Mouse (Mus musculus): Measurements from ENCODE around the gene Acap3. TPM values are rescaled to one million over a fixed set of nuclear protein-coding genes. Genes with fewer than 3 reads are reported as not detected.
A peak's percentile ranks its signal among the peaks of the same experiment; 100 is the strongest.

Acap3 gene
- polyA plus RNA-seq, 1 experiment from 2014 or later: 18.6 TPM

DNA sequence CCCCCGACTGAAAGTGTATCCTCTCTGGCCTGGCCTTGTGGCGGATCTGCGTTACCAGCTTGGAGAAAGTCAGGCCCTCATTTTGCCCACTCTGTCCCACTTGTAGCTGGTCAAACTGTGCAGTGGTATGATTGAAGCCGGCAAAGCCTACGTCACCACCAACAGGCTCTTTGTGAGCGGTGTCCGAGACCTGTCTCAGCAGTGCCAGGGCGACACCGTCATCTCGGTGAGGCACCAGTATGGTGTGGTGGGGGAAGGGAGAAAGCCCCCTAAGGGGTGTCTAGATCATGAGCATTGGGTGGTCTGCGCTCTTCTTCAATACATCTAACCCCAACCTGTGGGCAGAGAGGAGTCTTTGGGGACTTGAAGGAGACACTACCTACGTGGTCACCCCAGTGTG is 4.8 kb downstream of the Acap3 start:
- Histone ChIP-seq H3K27ac (replicated peaks; ENCODE audit: low read depth, low read length) (no peak overlapping the region), H3K9me3 (replicated peaks; ENCODE audit: control insufficient read depth, low read length) (no peaks in the 10 kb centered on the region), H3K4me2 (ENCODE audit: low read depth, low read length) (no peak overlapping the region), H3K9ac (replicated peaks; ENCODE audit: low read length) (no peak overlapping the region), H3K4me3 (ENCODE audit: low read depth, low read length) (no peak overlapping the region), H3K27me3 (ENCODE audit: control insufficient read depth, insufficient read depth, low read length) (no peaks in the 10 kb centered on the region), H3K4me1 (ENCODE audit: control insufficient read depth, insufficient read depth, low read length) (peaks cover 4% of the 10 kb centered on the region; the same call in 1 of the 2 replicates), H3K36me3 (replicated peaks; ENCODE audit: control insufficient read depth, insufficient read depth, low read depth, low read length) (peaks cover 5% of the 10 kb centered on the region)
- 95% methylated on average over 12 of the region's 12 CpGs for WGBS
- ATAC-seq (replicated peaks; ENCODE audit: insufficient number of reproducible peaks, low FRiP score, low TSS enrichment, low read depth): no peak
- no peak for DNase-seq (ENCODE audit: low spot score)

GRCm38 (mm10) chr4:155898318-155898717 is 6.7 kb downstream of the Acap3 start:
- Histone ChIP-seq H3K27ac (replicated peaks; ENCODE audit: low read depth, low read length) (no peak overlapping the region), H3K4me3 (ENCODE audit: low read depth, low read length) (no peak overlapping the region), H3K9ac (replicated peaks; ENCODE audit: low read length) (no peak overlapping the region), H3K4me2 (ENCODE audit: low read depth, low read length) (no peak overlapping the region), H3K36me3 (replicated peaks; ENCODE audit: control insufficient read depth, insufficient read depth, low read depth, low read length) (peaks cover 6% of the 10 kb centered on the region), H3K4me1 (ENCODE audit: control insufficient read depth, insufficient read depth, low read length) (peaks cover 4% of the 10 kb centered on the region; the same call in 1 of the 2 replicates), H3K9me3 (replicated peaks; ENCODE audit: control insufficient read depth, low read length) (no peaks in the 10 kb centered on the region), H3K27me3 (ENCODE audit: control insufficient read depth, insufficient read depth, low read length) (no peaks in the 10 kb centered on the region)
- ATAC-seq (replicated peaks; ENCODE audit: insufficient number of reproducible peaks, low FRiP score, low TSS enrichment, low read depth) (no peak), DNase-seq (ENCODE audit: low spot score) (no peak)
- WGBS: 93% methylated on average over 2 of the region's 2 CpGs

DNA sequence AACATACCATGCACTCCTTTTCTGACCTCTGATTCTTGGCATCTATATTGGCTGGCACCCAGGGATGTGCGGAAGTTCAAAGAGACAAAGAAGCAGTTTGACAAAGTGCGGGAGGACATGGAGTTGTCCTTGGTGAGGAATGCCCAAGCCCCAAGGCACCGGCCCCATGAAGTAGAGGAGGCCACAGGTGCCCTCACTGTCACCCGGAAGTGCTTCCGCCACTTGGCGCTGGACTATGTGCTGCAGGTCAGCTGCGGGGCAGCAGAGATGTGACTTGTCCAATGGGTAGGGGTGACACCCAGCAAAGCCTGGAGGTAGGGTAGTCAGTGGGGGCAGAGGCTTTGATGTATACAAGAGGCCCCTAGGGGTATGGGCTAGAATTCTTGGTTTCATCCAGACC is 7.7 kb downstream of the Acap3 start:
- WGBS: 97% methylated on average over 7 of the region's 7 CpGs
- no peak overlapping the region for H3K27ac ChIP-seq (replicated peaks; ENCODE audit: low read depth, low read length)
- H3K27me3 ChIP-seq (ENCODE audit: control insufficient read depth, insufficient read depth, low read length): no peaks in the 10 kb centered on the region
- ATAC-seq (replicated peaks; ENCODE audit: insufficient number of reproducible peaks, low FRiP score, low TSS enrichment, low read depth) (no peak), DNase-seq (ENCODE audit: low spot score) (no peak)
- H3K4me3 ChIP-seq (ENCODE audit: low read depth, low read length): no peak overlapping the region
- no peak overlapping the region for H3K9ac ChIP-seq (replicated peaks; ENCODE audit: low read length)
- H3K4me2 ChIP-seq (ENCODE audit: low read depth, low read length): no peak overlapping the region
- H3K4me1 ChIP-seq (ENCODE audit: control insufficient read depth, insufficient read depth, low read length): peaks cover 2% of the 10 kb centered on the region; the same call in 1 of the 2 replicates
- no peaks in the 10 kb centered on the region for H3K9me3 ChIP-seq (replicated peaks; ENCODE audit: control insufficient read depth, low read length)
- peaks cover 8% of the 10 kb centered on the region for H3K36me3 ChIP-seq (replicated peaks; ENCODE audit: control insufficient read depth, insufficient read depth, low read depth, low read length)

DNA sequence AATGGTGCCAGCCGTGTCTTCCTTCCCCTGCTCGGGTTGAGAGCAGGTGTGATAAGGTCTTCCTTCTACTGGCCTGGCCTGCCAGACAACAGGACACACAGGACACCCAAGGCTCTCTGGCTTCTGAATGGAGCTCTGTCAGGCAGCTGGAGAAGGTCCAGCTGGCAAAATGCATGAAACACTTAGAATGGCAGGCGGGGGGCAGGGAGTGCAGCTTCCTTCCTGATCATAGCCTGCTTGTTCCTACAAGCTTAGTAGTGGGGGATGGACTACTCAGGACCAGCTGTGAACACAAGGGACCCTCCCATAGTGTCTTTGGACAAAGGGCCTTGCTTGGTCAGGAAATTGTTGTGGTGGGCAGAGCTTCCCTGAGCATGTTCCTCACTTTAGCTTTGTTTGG is 9.6 kb downstream of the Acap3 start:
- H3K4me1 ChIP-seq (ENCODE audit: control insufficient read depth, insufficient read depth, low read length): no peaks in the 10 kb centered on the region
- H3K4me3 ChIP-seq (ENCODE audit: low read depth, low read length): no peak overlapping the region
- H3K27ac ChIP-seq (replicated peaks; ENCODE audit: low read depth, low read length): no peak overlapping the region
- DNase-seq (ENCODE audit: low spot score) (no peak), ATAC-seq (replicated peaks; ENCODE audit: insufficient number of reproducible peaks, low FRiP score, low TSS enrichment, low read depth) (no peak)
- no peaks in the 10 kb centered on the region for H3K9me3 ChIP-seq (replicated peaks; ENCODE audit: control insufficient read depth, low read length)
- H3K36me3 ChIP-seq (replicated peaks; ENCODE audit: control insufficient read depth, insufficient read depth, low read depth, low read length): peaks cover 8% of the 10 kb centered on the region
- H3K9ac ChIP-seq (replicated peaks; ENCODE audit: low read length): no peak overlapping the region
- WGBS: 88% methylated on average over 3 of the region's 3 CpGs
- no peak overlapping the region for H3K4me2 ChIP-seq (ENCODE audit: low read depth, low read length)
- H3K27me3 ChIP-seq (ENCODE audit: control insufficient read depth, insufficient read depth, low read length): no peaks in the 10 kb centered on the region

- ATAC-seq (replicated peaks; ENCODE audit: insufficient number of reproducible peaks, low FRiP score, low TSS enrichment, low read depth): no peak
- Histone ChIP-seq H3K4me2 (ENCODE audit: low read depth, low read length) (no peak overlapping the region), H3K9me3 (replicated peaks; ENCODE audit: control insufficient read depth, low read length) (no peaks in the 10 kb centered on the region), H3K27ac (replicated peaks; ENCODE audit: low read depth, low read length) (no peak overlapping the region), H3K4me1 (ENCODE audit: control insufficient read depth, insufficient read depth, low read length) (no peaks in the 10 kb centered on the region), H3K36me3 (replicated peaks; ENCODE audit: control insufficient read depth, insufficient read depth, low read depth, low read length) (peaks cover 8% of the 10 kb centered on the region), H3K27me3 (ENCODE audit: control insufficient read depth, insufficient read depth, low read length) (no peaks in the 10 kb centered on the region), H3K9ac (replicated peaks; ENCODE audit: low read length) (no peak overlapping the region), H3K4me3 (ENCODE audit: low read depth, low read length) (no peak overlapping the region)
- WGBS: 89% methylated on average over 13 of the region's 13 CpGs
- DNase-seq (ENCODE audit: low spot score): no peak
These were observed 11.6 kb downstream of the Acap3 start for GRCm38 (mm10) chr4:155903246-155903645.

GRCm38 (mm10) chr4:155904318-155905102 is 12.9 kb downstream of the Acap3 start:
- H3K36me3 ChIP-seq (replicated peaks; ENCODE audit: control insufficient read depth, insufficient read depth, low read depth, low read length): peaks cover 6% of the 10 kb centered on the region; the same call in 1 of the 2 replicates
- H3K27ac ChIP-seq (replicated peaks; ENCODE audit: low read depth, low read length): no peak overlapping the region
- no peak overlapping the region for H3K4me3 ChIP-seq (ENCODE audit: low read depth, low read length)
- no peaks in the 10 kb centered on the region for H3K4me1 ChIP-seq (ENCODE audit: control insufficient read depth, insufficient read depth, low read length)
- no peak overlapping the region for H3K4me2 ChIP-seq (ENCODE audit: low read depth, low read length)
- H3K9ac ChIP-seq (replicated peaks; ENCODE audit: low read length): no peak overlapping the region
- H3K9me3 ChIP-seq (replicated peaks; ENCODE audit: control insufficient read depth, low read length): no peaks in the 10 kb centered on the region
- DNase-seq (ENCODE audit: low spot score) (peak; percentile 14), ATAC-seq (replicated peaks; ENCODE audit: insufficient number of reproducible peaks, low FRiP score, low TSS enrichment, low read depth) (0 out of 2 replicates have a peak, but pooled peaks have one; percentile 12)
- 93% methylated on average over 13 of the region's 13 CpGs for WGBS
- no peaks in the 10 kb centered on the region for H3K27me3 ChIP-seq (ENCODE audit: control insufficient read depth, insufficient read depth, low read length)

- no peak for DNase-seq (ENCODE audit: low spot score)
- Histone ChIP-seq H3K27ac (replicated peaks; ENCODE audit: low read depth, low read length) (no peak overlapping the region), H3K4me1 (ENCODE audit: control insufficient read depth, insufficient read depth, low read length) (no peaks in the 10 kb centered on the region), H3K27me3 (ENCODE audit: control insufficient read depth, insufficient read depth, low read length) (no peaks in the 10 kb centered on the region), H3K9me3 (replicated peaks; ENCODE audit: control insufficient read depth, low read length) (no peaks in the 10 kb centered on the region), H3K36me3 (replicated peaks; ENCODE audit: control insufficient read depth, insufficient read depth, low read depth, low read length) (peaks cover 6% of the 10 kb centered on the region; the same call in 1 of the 2 replicates), H3K4me3 (ENCODE audit: low read depth, low read length) (no peak overlapping the region), H3K9ac (replicated peaks; ENCODE audit: low read length) (no peak overlapping the region), H3K4me2 (ENCODE audit: low read depth, low read length) (no peak overlapping the region)
- no peak for ATAC-seq (replicated peaks; ENCODE audit: insufficient number of reproducible peaks, low FRiP score, low TSS enrichment, low read depth)
- WGBS: 85% methylated on average over 13 of the region's 13 CpGs
These were observed 14.0 kb downstream of the Acap3 start for GRCm38 (mm10) chr4:155905634-155906033.

DNA sequence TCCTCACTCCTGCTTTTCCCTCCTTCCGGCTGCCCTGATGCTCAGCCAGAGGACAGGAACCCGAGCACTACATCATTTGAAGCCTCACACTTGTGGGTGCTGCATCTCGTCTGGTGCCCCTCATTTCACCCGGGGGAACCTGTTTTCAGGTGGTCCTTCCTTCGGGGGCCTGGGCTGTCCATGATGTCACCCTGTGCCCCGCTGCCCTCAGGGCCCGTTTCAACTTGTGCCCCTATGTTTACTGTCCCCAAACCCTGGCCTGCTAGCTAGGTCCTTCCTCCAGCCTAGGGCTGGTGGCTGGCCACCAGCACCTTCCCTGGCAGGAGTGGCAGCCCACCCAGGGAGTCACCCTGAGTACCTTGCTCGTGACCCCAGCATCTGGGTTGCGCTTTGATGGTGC is 14.5 kb downstream of the Acap3 start:
- Histone ChIP-seq H3K36me3 (replicated peaks; ENCODE audit: control insufficient read depth, insufficient read depth, low read depth, low read length) (peaks cover 5% of the 10 kb centered on the region; the same call in 1 of the 2 replicates), H3K4me2 (ENCODE audit: low read depth, low read length) (no peak overlapping the region), H3K27ac (replicated peaks; ENCODE audit: low read depth, low read length) (no peak overlapping the region), H3K9me3 (replicated peaks; ENCODE audit: control insufficient read depth, low read length) (no peaks in the 10 kb centered on the region), H3K4me1 (ENCODE audit: control insufficient read depth, insufficient read depth, low read length) (no peaks in the 10 kb centered on the region), H3K4me3 (ENCODE audit: low read depth, low read length) (no peak overlapping the region), H3K9ac (replicated peaks; ENCODE audit: low read length) (no peak overlapping the region), H3K27me3 (ENCODE audit: control insufficient read depth, insufficient read depth, low read length) (no peaks in the 10 kb centered on the region)
- WGBS: 78% methylated on average over 9 of the region's 9 CpGs
- DNase-seq (ENCODE audit: low spot score) (no peak), ATAC-seq (replicated peaks; ENCODE audit: insufficient number of reproducible peaks, low FRiP score, low TSS enrichment, low read depth) (no peak)

Measured in embryonic facial prominence, embryonic 11.5 days (tissue).